Mouse (Mus musculus) layer of hippocampus, adult 6 months (tissue): ENCODE data around the gene Gm21874. TPM values are rescaled to one million over a fixed set of nuclear protein-coding genes. Genes with fewer than 3 reads are reported as not detected.

Experiments
- long read RNA-seq, 2 experiments: library from polyadenylated mRNA; unstranded; transcript quantifications; one replicate each; pipeline ENCODE4 v2.0.0; 2019 to 2020
- polyA plus RNA-seq: library from polyadenylated mRNA; unstranded; fragments of <200 nt; fragmentation: Nextera tagmentation; gene quantifications from 2 replicates; pipeline ENCODE4 v1.2.3, GENCODE M21; 2021

The Gm21874 gene
- polyA plus RNA-seq = not detected in 2 replicates
- long read RNA-seq, experiment 1 = 0 reads
- long read RNA-seq, experiment 2 = 0 reads

GRCm38 (mm10) chrY:9416048-9416447, at the start of gene Gm21874:
Gm21874 (minus strand) TSS chrY:9416148.

Other genes with a start within 250 kb of the Gm21874 start
- not detected in 2 replicates for gene Gm21721, start 214.0 kb downstream of the Gm21874 start, polyA plus RNA-seq
- not detected in 2 replicates for gene Gm21812, start 69.0 kb downstream of the Gm21874 start, polyA plus RNA-seq